Mouse (Mus musculus): ENCODE results near the gene Actn1.

Gene Actn1

DNA sequence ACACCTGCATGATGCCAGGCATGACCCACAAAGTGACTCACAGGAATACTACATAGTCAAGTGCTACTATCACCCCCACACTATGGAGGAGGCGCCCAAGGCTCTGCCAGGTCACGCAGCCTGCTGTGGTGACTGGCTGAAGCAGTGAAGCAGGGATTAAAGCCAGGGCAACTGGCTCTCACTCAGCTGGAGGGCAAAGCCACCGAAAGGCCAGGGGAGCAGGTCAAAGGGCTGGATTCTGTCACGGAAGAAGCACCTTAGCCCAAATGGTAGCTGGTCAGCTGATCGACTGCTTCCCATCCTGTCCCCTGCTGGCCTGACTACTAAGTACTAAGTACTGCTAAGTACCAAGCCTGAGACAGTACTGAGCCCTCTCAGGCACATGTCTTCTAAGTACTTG lies 76.1 kb downstream of the Actn1 start:
- DNase-seq (ENCODE audit: low read depth): no peak

DNA sequence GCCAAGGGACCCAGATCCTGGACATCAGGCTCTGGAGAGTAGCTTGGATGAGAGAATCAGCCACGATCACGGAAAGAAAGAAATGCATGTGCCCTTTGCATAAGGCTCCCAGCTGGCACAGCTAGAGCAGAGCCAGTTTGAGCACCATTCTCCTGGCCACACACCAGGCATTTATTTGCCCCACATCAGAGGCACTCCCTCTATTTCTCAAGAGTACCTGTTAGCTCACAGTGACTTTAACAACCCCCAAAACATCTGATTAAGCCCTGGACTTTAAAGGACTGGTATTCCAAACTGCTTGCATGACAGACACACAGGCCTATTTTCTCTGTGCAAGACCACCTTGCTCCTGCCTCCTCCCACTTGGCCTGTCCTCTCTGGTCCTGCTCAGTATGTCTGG lies 78.3 kb downstream of the Actn1 start:
- no peak for DNase-seq (ENCODE audit: low read depth)

DNA sequence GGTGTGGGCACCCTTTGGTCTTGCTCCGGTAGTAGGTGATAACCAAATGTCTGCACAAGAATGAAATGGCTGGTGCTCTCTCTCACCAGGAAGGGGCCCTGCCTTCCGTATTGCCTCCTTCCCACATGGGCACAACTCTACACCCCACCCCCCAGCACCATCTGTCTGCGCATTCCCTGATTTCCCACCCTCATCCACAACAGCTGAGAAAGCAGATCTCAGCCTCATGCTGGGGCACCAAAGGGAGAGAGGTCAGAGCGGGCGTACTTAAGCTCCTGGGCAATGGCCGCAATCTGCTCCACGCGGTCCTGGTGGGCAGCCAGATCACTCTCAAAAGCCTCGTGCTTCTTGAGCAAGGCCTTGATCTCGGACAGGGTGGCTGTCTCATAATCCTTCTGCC lies 82.1 kb downstream of the Actn1 start:
- DNase-seq (ENCODE audit: low read depth): no peak

DNA sequence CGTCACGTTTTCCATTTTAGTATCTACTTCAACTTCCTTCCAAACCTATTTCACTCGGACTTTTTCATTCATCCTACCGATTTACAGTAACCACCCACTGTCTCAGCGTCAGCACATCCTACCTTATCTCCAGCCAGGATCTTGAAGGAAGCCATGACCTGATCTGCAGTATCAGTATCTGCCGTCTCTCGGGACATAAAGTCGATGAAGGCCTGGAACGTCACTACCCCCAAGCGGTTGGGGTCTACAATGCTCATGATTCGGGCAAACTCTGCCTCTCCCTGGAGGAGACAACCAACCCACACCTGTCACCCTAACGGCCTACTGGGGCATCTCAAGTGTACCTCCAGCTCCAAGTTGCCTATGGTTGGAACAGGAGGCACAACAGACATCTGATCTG lies 91.4 kb downstream of the Actn1 start:
- no peak for DNase-seq (ENCODE audit: low read depth)

DNA sequence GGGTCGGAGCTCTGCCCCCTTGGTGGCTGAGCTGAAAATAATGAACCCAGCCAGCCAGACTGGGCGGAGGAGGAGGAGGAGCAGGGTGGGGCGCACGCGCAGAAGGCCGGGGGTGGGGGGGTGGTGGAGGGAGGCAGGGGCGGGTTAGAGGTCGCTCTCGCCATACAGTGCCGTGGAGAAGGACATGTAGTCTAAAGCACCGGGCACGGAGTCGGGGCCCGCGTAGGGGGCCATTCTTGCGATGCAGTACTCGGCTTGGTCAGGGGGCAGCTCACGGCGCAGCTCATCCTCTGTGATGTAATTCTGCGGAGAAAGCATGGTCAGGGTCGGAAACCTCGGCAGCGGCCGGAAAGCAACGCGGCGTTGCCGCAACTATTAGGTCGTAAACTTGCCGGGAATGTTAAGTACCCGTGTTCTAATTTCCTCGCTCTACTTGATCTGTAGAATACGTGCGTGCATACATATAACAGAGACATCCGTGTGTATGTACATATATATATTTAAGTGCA lies 91.9 kb downstream of the Actn1 start:
- peak; percentile 55 for DNase-seq (ENCODE audit: low read depth)

DNA sequence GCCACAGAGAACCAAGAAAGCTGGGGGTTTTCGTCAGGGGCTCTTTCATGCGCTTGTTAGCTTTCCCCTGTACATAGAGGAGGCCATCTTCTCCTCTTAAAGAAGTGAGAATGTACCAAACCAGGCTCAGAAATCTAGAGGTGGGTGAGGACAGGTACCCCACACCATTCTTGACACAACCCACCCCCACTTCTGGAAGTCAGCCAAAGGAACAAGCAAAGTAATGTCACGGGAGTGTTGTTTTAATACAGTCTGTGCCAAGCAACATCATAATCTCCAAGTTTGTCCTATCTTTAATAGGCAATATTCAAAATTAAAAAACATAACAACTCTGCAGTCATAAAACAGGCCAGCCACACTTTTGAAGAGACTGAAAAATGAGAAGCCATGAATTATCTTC lies 92.8 kb downstream of the Actn1 start:
- DNase-seq (ENCODE audit: low read depth): no peak

DNA sequence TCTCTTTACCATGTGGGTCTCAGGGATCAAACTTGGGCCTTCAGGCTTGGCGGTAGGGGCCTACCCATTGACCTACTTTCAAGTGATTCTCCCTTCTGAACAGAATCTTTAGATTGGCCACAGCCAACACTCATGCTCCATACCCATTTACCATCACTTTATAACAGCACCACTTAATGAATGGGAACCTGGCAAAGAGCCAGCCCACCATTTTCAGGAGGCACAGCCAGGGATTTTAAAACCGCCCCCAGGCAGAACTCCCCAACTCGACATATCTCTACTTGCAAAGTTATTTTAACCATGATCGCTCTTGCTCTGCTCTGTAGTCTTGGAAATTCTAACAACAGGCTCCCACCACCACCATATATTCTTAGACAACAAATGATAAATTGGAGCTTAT lies 93.5 kb downstream of the Actn1 start:
- no peak for DNase-seq (ENCODE audit: low read depth)

DNA sequence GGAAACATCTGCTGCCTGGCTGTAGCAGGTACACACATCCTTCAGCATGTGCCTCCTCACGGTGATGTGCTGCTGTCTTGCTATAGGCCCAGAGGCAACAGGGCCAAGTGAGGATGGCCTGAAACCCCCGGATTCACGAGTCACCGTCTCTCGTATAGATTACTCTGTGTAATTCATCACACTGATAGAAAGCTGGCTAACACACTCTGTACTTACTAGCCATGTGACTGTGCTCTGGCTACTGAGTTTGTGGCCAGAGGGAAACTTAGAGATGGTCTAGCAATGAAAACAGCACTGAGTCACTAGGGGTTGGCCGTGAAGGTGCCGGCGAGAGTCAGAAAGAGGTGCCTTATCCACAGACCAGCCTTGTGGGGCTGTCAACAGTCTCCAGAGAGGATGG lies 95.6 kb downstream of the Actn1 start:
- no peak for DNase-seq (ENCODE audit: low read depth)

DNA sequence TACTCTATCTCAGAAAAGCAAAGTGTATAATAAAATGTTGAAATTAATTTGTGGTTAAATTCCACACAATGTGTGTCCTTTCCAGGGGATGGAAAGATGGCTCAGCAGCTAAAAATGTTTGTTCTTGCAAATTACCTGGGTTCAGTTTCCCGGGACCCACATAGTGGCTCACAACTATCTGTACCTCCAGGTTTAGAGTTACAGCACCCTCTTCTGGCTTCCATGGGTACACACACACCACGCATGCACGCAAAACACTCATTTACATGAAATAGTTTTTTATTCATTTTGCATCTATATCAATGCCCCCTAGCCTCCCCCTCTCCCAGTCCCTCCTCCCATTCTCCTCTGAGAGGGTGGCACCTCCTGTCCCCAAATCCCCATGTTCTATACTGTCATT lies 97.7 kb downstream of the Actn1 start:
- DNase-seq (ENCODE audit: low read depth): no peak

DNA sequence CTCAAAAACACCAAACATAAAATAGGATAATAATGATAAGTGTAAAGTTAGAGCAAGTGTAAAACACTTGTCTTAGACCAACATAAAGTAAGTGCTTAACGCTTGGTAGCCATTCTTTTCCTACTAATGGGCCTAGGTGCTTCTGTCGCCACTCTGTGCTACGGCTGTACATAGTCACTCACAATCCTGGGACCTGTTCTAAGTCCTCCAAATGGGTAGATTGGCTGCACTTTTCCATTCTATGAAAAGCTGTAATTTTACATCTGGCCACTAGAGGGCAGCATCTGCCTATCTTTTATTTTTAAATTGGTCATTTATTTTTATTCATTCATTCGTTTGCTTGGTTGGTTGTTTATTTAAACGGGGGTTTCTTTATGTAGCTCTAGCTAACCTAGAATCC lies 102.5 kb downstream of the Actn1 start:
- DNase-seq (ENCODE audit: low read depth): no peak

DNA sequence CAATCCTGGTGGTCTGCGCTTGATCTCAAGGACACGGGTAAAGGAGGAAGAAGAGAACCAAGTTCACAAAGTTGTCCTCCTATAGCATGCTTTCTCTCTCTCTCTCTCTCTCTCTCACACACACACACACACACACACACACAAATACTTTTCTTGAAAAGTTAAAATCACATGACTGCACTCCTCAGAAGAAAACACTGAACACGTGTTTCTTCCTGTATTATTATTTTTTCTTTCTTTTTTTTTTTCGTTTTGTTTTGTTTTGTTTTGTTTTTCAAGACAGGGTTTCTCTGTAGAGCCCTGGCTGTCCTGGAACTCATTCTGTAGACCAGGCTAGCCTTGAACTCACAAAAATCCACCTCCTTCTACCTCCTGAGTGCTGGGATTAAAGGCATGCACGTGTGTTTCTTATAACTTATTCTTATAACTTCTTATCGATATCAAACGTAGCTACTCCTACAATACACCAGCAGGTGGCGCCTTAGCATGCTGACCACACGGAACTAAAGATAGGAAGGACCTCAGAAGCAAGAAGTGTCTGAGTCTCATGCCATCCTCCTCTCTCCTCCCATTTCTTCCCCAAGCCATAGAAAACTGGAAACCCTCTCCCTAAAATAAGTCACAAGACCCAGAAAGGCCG lies 106.4 kb downstream of the Actn1 start:
- DNase-seq (ENCODE audit: low read depth): no peak

DNA sequence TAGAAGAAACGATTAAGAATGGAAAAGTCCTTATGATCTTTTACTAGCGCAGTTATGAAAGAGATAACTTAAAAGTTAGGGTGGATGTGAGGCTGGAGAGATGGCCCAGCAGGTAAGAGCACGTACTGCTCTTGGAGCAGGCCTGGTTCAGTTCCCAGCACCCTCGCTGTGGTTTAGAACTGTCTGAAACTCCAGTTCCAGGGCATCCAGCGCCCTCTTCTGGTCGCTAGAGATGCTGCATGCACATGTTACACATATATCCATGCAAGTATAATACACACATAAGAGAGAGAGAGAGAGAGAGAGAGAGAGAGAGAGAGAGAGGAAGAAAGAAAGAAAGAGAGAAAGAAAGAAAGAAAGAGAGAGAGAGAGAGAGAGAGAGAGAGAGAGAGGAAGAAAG lies 107.1 kb downstream of the Actn1 start:
- DNase-seq (ENCODE audit: low read depth): no peak

DNA sequence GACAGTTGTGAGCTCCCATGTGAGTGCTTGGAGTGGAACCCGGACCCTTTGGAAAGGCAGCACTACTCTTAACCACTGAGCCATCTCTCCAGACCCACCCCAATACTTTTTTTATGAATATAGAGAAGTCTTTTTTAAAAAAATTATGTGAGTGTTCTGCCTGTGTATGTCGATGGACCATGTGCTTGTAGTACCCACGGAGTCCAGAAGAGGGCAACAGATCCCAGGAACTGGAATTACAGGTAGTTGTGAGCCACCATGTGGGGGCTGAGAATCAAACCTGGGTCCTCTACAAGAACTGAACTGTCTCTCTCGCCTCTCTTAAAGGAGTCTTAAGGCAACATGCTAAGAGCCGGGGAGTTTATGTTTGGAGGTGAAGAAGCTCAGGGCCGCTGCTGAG lies 108.3 kb downstream of the Actn1 start:
- DNase-seq (ENCODE audit: low read depth): no peak

DNA sequence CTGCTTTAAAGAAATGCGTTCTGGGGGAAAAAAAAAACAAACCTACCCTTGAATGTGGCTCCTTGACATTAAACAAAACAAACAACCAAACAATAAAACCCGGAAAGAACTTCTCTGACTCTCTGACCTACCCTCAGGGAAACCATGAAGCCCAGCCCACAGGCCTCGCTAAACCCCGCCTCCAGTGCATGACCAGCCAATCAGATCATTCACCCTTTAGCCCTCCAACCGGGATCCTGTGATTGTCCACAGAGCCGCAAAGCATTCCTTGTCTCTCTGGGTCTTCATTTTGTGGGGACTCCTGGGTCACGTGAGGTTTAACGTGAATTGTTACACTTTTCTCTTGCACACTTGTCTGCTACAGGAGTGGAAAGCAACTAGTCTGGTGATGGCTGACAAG lies 109.5 kb downstream of the Actn1 start:
- no peak for DNase-seq (ENCODE audit: low read depth)

DNA sequence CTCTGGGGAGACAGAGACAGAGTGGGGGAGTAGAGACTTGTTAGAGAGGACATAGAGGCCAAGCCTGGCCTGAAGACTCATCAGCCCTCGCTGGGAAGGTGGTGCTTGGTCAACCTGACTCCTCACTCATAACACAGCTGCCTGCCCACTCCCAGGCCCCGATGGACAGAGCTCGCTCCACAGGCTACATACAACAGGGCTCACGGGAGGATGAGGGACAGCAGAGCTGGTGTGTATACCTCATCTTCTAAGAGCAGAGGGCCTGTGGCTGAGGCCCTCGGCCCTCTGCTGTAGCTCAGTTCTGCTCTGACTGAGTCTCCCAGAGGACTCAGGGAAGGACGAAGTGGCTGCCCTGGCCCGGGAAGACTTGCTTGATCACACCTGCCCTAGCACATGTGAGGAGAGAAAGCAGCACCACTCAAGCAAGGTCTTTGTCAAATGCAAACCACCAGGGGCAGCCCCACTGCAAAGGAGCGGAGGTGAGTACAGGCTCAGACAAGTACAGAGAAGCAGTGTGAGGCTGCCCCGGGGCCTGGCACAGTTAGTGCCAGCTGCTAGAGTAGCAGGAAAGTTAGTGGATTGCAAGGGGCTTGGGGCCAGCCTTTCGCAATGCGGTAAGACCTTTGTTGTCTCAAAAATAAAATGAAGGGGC lies 112.5 kb downstream of the Actn1 start:
- no peak for DNase-seq (ENCODE audit: low read depth)

DNA sequence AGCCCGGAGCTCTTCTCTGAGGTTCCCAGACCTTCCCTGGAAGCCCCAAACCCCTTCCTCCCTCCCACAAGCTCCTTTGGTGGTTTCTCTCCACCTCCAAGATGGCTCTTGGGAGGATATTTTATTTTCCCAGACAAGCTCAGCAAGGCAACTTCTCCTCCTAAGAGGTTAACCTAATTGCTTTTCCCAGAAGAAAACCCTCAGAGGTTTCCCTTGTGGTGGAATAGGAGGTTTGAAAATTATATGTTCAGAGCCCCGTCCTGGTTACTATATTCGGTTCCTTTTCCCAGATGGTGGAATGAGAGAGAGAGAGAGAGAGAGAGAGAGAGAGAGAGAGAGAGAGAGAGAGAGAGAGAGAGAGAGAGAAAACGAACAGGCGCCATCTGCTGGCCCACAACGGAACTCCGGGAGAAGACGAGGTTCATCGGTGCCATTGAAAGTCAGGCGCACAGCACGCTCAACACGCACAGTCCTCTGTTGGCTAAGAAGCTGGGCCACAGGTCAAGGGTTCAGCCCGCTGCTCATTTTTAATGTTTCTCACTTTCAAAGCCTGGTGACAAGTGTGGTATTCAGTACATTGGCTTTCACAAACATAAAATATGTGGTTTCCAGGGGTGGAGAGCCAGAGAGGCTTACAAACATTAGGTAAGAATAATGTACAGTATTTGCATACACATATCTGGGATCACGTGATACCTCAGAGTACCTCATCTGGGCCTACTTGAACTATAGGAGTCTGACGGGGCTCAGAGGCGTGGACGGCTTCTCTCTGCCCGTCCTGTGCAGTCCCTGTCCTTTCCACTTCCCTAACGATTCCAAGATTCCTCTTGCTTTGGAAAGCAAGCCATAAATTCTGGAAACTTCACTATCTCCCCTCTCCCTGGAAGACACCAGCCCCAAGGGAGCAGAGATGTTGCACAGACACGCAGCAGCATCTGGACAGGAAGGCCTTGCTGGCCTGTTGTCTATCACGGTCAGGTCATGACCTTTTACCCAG lies 113.6 kb downstream of the Actn1 start:
- DNase-seq (ENCODE audit: low read depth): no peak

DNA sequence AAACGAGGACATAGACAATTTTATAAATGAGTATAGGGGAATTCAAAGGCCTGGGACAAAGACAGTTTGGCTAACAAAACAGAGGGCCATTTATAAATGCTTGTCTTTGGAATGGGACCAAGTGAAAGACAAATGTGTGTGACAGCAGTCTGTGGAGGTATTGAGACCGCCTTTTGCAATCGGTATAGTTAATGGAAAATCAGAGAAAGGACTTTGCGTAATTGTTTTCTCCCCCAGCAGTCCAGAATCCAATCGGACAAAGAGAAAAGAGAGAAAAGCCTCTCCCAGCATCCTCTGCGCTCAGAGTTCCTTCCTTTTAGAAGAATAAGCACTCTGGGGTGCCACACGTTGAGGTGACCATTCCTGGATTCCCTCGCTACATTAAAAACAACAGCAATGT lies 114.8 kb downstream of the Actn1 start:
- no peak for DNase-seq (ENCODE audit: low read depth)

DNA sequence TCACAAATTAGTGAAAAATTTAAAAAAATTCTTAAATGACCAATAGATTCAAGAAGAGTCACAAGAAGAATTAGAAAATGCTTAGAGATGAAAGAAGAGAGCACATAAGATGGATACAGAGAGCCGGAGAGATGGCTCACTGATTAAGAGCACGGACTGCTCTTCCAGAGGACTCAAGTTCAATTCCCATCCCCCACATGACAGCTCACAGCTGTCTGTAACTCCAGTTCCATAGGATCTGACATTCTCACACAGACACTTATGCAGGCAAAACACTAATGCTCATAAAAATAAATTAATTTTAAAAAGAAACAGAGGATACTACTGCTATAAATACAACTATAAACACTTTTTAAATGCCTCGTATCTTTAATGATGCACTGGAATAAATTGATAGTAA lies 115.3 kb downstream of the Actn1 start:
- no peak for DNase-seq (ENCODE audit: low read depth)

DNA sequence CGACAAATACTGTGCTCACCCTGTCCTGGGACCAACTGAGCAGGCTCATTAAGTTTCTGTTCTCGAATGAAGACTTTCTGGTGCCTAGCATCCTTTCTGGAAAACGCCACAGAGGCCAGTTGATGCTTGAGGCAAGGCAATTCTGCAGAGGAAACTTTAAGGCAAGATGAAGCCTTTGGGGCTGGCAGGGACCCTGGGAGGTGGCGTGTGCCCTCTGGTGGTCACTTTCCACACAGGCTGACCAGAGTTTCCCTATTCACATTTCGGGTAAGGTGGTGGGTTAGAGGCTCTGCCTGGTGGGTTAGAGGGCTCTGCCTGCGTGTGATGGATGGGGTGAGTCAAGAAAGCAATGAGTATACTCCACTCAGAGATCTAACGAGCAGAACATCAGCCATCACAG lies 118.7 kb downstream of the Actn1 start:
- no peak for DNase-seq (ENCODE audit: low read depth)

DNA sequence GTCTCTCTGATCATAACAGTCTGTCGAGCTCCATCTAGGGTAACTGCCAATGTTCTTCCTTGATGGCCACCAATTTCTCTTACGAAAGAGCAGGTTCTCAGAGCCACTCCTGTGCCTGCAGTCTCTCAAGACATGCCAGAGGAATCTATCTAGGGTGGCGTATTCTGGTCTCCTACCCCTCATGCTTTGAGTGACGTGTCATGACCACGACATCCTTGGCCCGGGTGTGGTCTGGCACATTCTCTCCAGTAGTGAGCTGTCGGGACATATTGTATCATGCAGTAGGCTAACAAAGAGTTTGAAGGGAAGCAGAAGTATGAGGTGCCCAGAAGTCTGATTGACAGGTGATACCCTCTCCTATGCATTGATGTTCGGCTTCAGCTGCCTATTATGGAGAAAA lies 119.2 kb downstream of the Actn1 start:
- no peak for DNase-seq (ENCODE audit: low read depth)

DNA sequence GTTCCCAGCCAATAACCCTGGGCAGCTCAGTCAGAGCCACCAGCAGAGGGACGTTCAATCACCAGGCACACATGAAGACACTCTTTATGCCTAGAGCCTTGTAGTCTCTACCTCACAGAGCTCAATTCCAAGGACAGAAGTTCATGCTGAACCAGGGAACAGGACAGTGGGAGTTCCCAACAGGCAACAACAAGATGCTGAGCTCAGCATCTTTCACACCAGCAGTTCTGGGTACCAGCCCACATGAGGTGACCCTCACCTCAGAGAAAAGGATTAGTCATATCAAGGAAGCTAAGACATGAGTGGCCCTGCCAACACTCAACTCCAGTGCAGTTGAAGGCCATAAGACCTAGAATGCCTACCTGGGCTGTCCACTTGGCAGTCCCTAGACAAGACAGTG lies 122.4 kb downstream of the Actn1 start:
- DNase-seq (ENCODE audit: low read depth): no peak

DNA sequence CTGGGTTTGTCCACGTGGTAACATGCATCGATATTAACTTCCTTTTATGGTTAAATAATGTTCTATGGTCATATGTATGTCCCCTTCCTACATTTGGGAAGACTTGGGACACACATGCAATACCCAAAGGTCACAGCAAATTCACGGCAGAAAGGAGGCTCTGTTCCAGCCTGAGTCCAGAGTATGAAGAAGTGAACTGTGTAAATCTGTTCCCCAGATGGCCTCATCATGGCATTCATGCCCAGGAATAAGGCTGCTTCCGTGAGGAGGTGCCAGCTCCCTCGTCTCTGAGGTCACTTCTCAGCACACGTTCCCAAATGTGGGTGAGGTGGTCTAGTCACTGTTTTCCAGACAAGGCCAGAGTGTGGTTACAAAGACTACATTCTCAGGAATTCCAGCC lies 122.9 kb downstream of the Actn1 start:
- DNase-seq (ENCODE audit: low read depth): no peak
